Mouse (Mus musculus) thymus, postnatal 10 days (tissue): ENCODE results near the gene Tex14.
"Not testable (repeated sequence)": the region's sequence is repeated elsewhere in the genome, so short reads cannot be mapped to it uniquely, and the experiment has no call there.

ENCODE experiments used
- DNase-seq, 2 experiments: peaks; one replicate each; pipeline ENCODE4 v3.0.0; 2021; ENCODE audit warnings: low spot score in 2 of 2

Gene Tex14

GRCm38 (mm10) chr11:87426450-87427250 is 21.8 kb downstream of the Tex14 start:
- peak; percentile 87 to 90 for DNase-seq

GRCm38 (mm10) chr11:87427273-87428050 is 22.6 kb downstream of the Tex14 start:
- no peak for DNase-seq

- DNase-seq = no peak
Measured at GRCm38 (mm10) chr11:87428051-87428673, 23.3 kb downstream of the Tex14 start.

DNA sequence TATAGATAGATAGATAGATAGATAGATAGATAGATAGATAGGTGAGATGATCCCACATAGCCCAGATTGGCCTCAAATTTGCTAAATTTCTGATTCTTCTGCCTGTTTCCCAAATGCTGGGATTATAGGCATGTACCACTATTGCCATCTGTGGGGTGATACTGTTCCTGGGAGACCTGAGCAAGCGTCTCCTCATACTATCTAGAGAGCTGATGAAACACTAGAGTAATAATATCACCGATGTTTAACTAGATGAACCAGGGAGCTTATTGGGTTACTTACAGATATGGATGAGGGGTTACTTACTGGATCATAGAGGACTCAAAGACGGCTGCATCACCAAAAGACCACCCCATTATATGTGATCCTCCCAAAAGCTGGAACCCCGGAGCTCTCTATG is 24.5 kb downstream of the Tex14 start:
- DNase-seq = no peak

- DNase-seq = no peak
Measured at GRCm38 (mm10) chr11:87430374-87430773, 25.5 kb downstream of the Tex14 start.

- not testable (repeated sequence) for DNase-seq
Measured at GRCm38 (mm10) chr11:87431813-87432212, 26.9 kb downstream of the Tex14 start.

DNA sequence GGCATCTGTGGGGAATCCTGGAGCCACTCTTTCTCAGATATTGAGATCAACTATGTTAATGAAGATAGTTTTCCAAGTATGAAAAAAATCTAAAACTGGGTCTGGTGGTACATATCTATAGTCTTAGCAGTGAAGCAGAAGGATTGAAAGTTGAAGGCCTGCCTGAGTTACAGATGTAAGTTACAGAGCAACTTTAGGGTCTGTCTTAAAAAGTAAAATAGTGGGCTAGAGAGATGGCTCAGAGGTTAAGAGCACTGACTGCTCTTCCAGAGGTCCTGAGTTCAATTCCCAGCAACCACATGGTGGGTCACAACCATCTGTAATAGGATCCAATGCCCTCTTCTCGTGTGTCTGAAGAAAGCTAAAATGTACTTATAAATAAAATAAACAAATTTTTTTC is 27.6 kb downstream of the Tex14 start:
- no peak for DNase-seq

DNA sequence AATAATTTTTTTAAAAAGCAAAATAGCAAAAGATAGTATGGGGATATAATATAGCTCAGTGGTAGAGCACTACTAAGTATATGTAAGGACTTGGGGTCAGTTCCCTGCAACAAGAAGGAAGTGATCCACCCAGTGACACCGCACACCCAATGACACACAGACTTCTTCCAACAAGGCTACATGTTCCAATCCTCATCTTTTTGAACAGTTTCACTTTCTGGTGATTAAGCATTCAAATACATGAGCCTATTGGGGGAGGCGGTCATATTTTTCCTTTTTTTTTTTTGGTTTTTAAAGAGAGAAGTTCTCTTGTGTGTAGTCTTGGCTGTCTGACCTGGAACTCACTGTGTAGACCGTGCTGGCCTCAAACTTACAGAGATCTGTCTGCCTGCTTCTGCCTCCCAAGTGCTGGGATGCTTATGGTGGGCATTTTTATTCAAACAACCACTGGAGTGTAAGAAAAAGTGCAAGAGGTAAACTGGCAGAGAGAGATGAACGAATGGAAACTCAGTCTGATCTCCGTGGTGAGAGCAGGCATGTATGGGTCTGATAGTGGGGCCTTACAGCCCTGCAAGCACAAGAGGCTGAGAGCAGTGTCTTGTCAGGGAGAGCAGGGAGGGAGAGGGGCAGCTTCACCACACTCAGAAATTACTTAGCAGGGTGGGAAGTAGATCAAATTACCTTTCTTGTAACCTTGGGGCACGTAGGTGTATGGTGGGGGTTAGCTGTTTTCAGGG is 28.2 kb downstream of the Tex14 start:
- no peak for DNase-seq

GRCm38 (mm10) chr11:87435107-87435506 is 30.2 kb downstream of the Tex14 start:
- not testable (repeated sequence) for DNase-seq

GRCm38 (mm10) chr11:87436326-87437232 is 31.7 kb downstream of the Tex14 start:
- no peak for DNase-seq

- DNase-seq = no peak
Measured at GRCm38 (mm10) chr11:87439796-87440420, 35.0 kb downstream of the Tex14 start.

DNA sequence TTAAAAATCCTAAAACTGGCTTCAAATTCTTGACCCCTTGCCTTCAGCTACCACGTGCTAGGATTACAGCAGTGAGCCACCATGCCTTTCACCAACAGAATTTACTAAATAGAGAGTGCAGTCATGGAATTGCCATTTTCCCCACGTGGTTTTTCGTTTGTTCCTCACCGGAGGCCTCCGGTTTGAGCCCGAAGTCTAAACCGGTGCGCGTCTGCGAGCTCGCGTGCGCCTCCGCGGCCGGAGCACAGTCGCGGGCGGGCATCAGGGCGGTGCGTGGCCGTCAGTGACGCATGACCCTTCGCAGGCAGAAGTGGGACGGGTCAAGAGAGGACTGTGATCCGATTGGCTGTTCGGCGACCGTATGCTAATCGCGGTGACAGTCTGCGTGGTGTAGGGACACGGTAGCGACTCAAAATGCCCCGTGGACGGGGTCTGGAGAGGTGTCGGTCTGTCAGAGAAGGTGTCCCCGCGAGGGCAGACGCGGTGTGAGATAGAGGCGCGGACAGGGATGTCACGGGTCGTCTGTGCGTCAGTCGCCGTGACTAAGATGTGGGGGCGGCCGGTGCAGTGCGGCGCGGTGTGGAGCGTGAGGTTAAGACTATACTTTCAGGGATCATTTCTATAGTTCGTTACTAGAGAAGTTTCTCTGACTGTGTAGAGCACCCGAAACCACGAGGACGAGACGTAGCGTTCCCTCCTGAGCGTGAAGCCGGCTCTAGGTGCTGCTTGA is 37.9 kb downstream of the Tex14 start:
- peak; percentile 53 to 70 for DNase-seq

GRCm38 (mm10) chr11:87443373-87443883 is 38.6 kb downstream of the Tex14 start:
- DNase-seq = peak; percentile 63 to 68

DNA sequence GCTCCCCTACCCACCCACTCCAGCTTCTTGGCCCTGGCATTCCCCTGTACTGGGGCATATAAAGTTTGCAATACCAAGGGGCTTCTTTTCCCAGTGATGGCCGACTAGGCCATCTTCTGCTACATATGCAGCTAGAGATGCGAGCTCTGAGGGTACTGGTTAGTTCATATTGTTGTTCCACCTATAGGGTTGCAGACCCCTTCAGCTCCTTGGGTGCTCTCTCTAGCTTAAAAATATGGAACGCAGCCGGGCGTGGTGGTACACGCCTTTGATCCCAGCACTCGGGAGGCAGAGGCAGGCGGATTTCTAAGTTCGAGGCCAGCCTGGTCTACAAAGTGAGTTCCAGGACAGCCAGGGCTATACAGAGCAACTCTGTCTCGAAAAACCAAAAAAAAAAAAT is 39.2 kb downstream of the Tex14 start:
- not testable (repeated sequence) for DNase-seq

- DNase-seq = no peak
Measured at GRCm38 (mm10) chr11:87444735-87445428, 40.0 kb downstream of the Tex14 start.

GRCm38 (mm10) chr11:87445593-87445992 is 40.7 kb downstream of the Tex14 start:
- not testable (repeated sequence) for DNase-seq

DNA sequence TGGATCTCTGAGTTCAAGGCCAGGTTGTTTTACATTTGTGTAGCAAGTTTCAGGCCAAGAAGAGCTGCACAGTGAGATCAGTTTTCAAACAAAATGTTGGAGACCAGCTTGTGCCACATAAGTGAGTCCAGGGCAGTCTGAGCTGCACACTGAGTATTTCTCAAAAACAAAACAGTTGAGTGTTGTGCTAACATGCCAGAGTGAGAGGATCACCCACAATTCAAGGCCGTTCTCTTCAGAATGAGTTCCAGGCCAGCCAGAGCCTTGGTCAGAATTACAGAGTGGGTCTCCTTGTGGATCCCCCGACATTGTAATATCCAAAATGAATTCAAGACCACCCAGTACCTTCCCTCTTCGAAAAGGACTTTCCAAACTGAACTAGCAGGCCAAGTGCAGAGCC is 41.3 kb downstream of the Tex14 start:
- DNase-seq = no peak

DNA sequence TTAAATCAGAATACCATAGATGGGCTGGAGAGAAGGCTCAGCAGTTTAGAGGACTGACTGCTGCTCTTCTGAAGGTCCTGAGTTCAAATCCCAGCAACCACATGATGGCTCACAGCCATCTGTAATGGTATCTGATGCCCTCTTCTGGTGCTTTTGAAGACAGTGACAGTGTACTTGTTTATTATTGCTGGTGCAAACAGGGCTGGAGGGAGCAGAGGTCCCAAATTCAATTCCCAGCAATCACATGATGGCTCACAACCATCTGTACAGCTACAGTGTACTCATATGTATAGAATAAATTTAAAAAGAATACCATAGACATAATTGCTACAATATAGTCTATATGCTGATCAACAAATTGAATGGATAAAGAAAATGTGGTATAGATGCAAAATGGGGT is 42.6 kb downstream of the Tex14 start:
- DNase-seq = no peak

DNA sequence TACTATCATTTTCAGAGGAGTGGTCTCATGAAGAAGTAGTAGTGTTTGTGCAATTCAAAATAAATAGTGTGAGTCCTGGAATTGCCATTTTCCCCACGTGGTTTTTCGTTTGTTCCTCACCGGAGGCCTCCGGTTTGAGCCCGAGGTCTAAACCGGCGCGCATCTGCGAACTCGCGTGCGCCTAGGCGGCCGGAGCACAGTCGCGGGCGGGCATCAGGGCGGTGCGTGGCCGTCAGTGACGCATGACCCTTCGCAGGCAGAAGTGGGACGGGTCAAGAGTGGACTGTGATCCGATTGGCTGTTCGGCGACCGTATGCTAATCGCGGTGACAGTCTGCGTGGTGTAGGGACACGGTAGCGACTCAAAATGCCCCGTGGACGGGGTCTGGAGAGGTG is 43.2 kb downstream of the Tex14 start:
- DNase-seq = peak; percentile 47 to 66
